Mouse (Mus musculus) adrenal gland, postnatal 4 days (tissue): ENCODE measurements at regions not wholly inside any gene's neighbourhood (a gene's known extent, or its start where the extent isn't known, plus 50 kb on each side); places are given as distances from the start of the nearest gene placed in this dataset.

ENCODE experiments used
- DNase-seq, 2 experiments: peaks; one replicate each; pipeline ENCODE4 v3.0.0; 2021 to 2022; ENCODE audit warnings: low spot score in 2 of 2, mixed read lengths in 2 of 2

DNA sequence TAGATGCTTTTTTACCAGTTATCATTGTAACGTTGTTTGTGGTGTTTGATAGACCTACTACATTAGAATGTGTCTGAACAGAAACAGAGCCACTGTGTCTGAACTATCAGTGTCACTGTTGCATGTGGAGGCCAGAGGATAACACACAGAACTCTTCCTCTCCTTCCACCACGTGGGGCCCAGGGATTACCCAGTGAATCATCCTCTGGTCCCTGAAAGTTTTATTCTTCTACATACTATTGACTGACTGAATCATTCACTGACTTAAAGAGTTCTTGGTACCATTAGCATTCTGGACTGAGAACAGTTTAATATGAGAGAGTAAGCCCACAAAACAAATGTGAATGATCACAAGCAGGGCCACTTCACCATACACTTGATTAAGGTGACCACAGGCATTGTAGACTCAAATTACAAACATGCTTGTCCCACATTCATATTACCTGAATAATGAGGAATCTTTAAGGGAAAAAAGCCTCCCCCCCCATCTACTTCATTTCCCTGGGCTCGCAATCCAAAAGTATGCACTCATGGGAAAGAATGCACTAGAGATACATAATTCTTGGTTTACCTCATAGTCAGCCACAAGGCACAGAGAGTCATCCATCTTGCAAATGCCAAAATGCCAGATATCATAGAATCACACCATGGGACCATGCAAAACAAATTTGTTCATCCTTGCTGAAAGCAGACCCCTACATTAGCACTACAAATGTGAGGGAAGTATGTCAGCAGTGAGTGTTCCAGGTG, 68.1 kb upstream of the Tnfsf11 start:
- no peak for DNase-seq

- no peak for DNase-seq
Observed at GRCm38 (mm10) chr14:78372102-78372501, 64.3 kb upstream of the Tnfsf11 start.

DNA sequence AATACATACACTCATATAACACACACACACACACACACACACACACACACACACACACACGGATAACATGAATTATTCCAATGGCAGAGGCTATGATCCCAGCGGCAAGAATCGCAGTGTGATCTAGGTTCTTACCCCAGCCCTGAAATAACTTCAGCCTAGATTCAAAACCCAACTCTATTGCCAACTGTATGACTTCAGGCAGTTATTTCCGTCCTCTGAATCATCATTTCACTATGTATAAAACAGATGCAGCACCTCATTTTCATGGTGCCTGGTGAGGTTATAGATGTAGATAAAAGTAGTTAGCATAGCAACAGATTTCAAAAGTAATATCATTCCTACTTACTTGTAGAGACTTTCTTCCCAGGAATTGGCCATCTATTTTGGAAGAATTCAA, 61.0 kb upstream of the Tnfsf11 start:
- DNase-seq, result no peak

GRCm38 (mm10) chr14:78364822-78365221, 57.0 kb upstream of the Tnfsf11 start:
- no peak for DNase-seq

GRCm38 (mm10) chr14:78363123-78363522, 55.3 kb upstream of the Tnfsf11 start:
- no peak for DNase-seq
